Mouse (Mus musculus) kidney, postnatal 0 days (tissue): ENCODE measurements around the gene Gm20696. TPM values are rescaled to one million over a fixed set of nuclear protein-coding genes. Genes with fewer than 3 reads are reported as not detected.

Source experiments
- ATAC-seq: fragments of 200-750 bp; cut with Nextera tagmentation; replicated peaks from 2 replicates; pipeline ENCODE4 v1.8.0; 2017; ENCODE audit warnings: low read depth, moderate number of reproducible peaks, moderate TSS enrichment, moderate library complexity; ENCODE audit not compliant: low FRiP score
- DNase-seq: peaks from one replicate; pipeline ENCODE4 v3.0.0-alpha.2; 2016; ENCODE audit warnings: low spot score
- H3K27ac ChIP-seq: fragments of 300-500 bp; sonication (generic); 2 replicates; pipeline ENCODE4 v1.5.1; 2014; ENCODE audit warnings: mild to moderate bottlenecking
- H3K27me3 ChIP-seq: fragments of 300-500 bp; sonication (generic); 2 replicates; pipeline ENCODE4 v1.6.1; 2014; ENCODE audit warnings: low read length, mixed read lengths; ENCODE audit not compliant: insufficient read depth
- H3K36me3 ChIP-seq: fragments of 300-500 bp; sonication (generic); 2 replicates; pipeline ENCODE4 v1.6.1; 2014; ENCODE audit warnings: low read length, mixed read lengths; ENCODE audit not compliant: insufficient read depth
- H3K4me1 ChIP-seq: fragments of 300-500 bp; sonication (generic); replicated peaks from 2 replicates; pipeline ENCODE4 v1.6.1; 2014; ENCODE audit warnings: antibody characterized with exemption, low read length, mixed read lengths; ENCODE audit not compliant: insufficient read depth
- H3K4me2 ChIP-seq: fragments of 300-500 bp; sonication (generic); 2 replicates; pipeline ENCODE4 v1.6.1; 2014; ENCODE audit warnings: mild to moderate bottlenecking, low read length, moderate library complexity, mixed read lengths
- H3K4me3 ChIP-seq: fragments of 300-500 bp; sonication (generic); replicated peaks from 2 replicates; pipeline ENCODE4 v1.5.1; 2014; ENCODE audit warnings: low read depth, low read length
- H3K9ac ChIP-seq: fragments of 300-500 bp; sonication (generic); 2 replicates; pipeline ENCODE4 v1.6.1; 2014; ENCODE audit warnings: low read depth, low read length
- H3K9me3 ChIP-seq: fragments of 300-500 bp; sonication (generic); replicated peaks from 2 replicates; pipeline ENCODE4 v1.6.1; 2016; ENCODE audit warnings: low read length, inconsistent platforms, mixed read lengths
- CTCF ChIP-seq: IDR thresholded peaks from 2 replicates; pipeline ENCODE4 v1.5.1; 2016; ENCODE audit warnings: antibody characterized with exemption, low read depth, mild to moderate bottlenecking, moderate library complexity
- WGBS: fragments of 180-500 bp; shearing (Covaris S2); extraction: QIAGEN DNeasy Blood & Tissue Kit; methylation state at CpG from one replicate; pipeline ENCODE4 v1.1.7; 2014; 5-methylcytosine and 5-hydroxymethylcytosine counted together
- polyA plus RNA-seq: library from polyadenylated mRNA; unstranded; fragments of >200 nt; fragmentation: Nextera tagmentation; extraction: Ambion mirVana; gene quantifications from 2 replicates; pipeline ENCODE4 v1.2.1, GENCODE M21; 2015

Gm20696 gene
- polyA plus RNA-seq, 1 experiment from 2014 or later = 1.7 TPM

- peak; percentile 68 for DNase-seq
- 0 out of 2 replicates have a peak overlapping the region, but pooled peaks have one; percentile 4 for H3K4me2 ChIP-seq
- H3K27ac ChIP-seq = no peak overlapping the region
- peaks cover 5% of the 10 kb centered on the region; the same call in 1 of the 2 replicates for H3K4me1 ChIP-seq
- ATAC-seq = no peak
- no peaks in the 10 kb centered on the region for H3K27me3 ChIP-seq
- TF ChIP-seq CTCF = no peak
- no peak overlapping the region for H3K9ac ChIP-seq
- WGBS = 31% methylated on average over 10 of the region's 10 CpGs
- no peak overlapping the region for H3K4me3 ChIP-seq
- H3K36me3 ChIP-seq = no peaks in the 10 kb centered on the region
- H3K9me3 ChIP-seq = no peaks in the 10 kb centered on the region
Measured at GRCm38 (mm10) chr6:99483556-99483955, 183.0 kb downstream of the Gm20696 start.

GRCm38 (mm10) chr6:99481568-99481967 is 185.0 kb downstream of the Gm20696 start:
- Histone ChIP-seq H3K27me3 (no peaks in the 10 kb centered on the region), H3K27ac (no peak overlapping the region), H3K4me3 (no peak overlapping the region), H3K36me3 (no peaks in the 10 kb centered on the region), H3K4me2 (no peak overlapping the region), H3K4me1 (peaks cover 5% of the 10 kb centered on the region; the same call in 1 of the 2 replicates), H3K9ac (no peak overlapping the region), H3K9me3 (no peaks in the 10 kb centered on the region)
- ATAC-seq (no peak), DNase-seq (peak; percentile 69)
- WGBS = 38% methylated on average over 7 of the region's 7 CpGs
- TF ChIP-seq CTCF = no peak

GRCm38 (mm10) chr6:99478873-99479650 is 187.5 kb downstream of the Gm20696 start:
- ATAC-seq (no peak), DNase-seq (no peak)
- Histone ChIP-seq H3K4me3 (no peak overlapping the region), H3K4me1 (0 out of 2 replicates have a peak, but pooled peaks cover 2% of the 10 kb centered on the region), H3K36me3 (no peaks in the 10 kb centered on the region), H3K9ac (no peak overlapping the region), H3K27me3 (no peaks in the 10 kb centered on the region), H3K9me3 (no peaks in the 10 kb centered on the region), H3K27ac (no peak overlapping the region), H3K4me2 (no peak overlapping the region)
- no peak for TF ChIP-seq CTCF
- 77% methylated on average over 13 of the region's 13 CpGs for WGBS

- TF ChIP-seq CTCF = no peak
- Histone ChIP-seq H3K9me3 (no peaks in the 10 kb centered on the region), H3K4me3 (no peak overlapping the region), H3K36me3 (no peaks in the 10 kb centered on the region), H3K4me2 (no peak overlapping the region), H3K9ac (no peak overlapping the region), H3K27me3 (no peaks in the 10 kb centered on the region), H3K4me1 (0 out of 2 replicates have a peak, but pooled peaks cover 4% of the 10 kb centered on the region), H3K27ac (no peak overlapping the region)
- WGBS = 72% methylated on average over 9 of the region's 9 CpGs
- DNase-seq = no peak
- ATAC-seq = no peak
Measured at GRCm38 (mm10) chr6:99475040-99475439, 191.6 kb downstream of the Gm20696 start.

- no peak for DNase-seq
- no peak overlapping the region for H3K9ac ChIP-seq
- WGBS = 59% methylated on average over 5 of the region's 5 CpGs
- no peaks in the 10 kb centered on the region for H3K27me3 ChIP-seq
- H3K36me3 ChIP-seq = no peaks in the 10 kb centered on the region
- no peak for TF ChIP-seq CTCF
- ATAC-seq = no peak
- H3K4me3 ChIP-seq = no peak overlapping the region
- peaks cover 17% of the 10 kb centered on the region; the same call in 1 of the 2 replicates for H3K4me1 ChIP-seq
- H3K9me3 ChIP-seq = no peaks in the 10 kb centered on the region
- no peak overlapping the region for H3K4me2 ChIP-seq
- H3K27ac ChIP-seq = no peak overlapping the region
Measured at GRCm38 (mm10) chr6:99470906-99471305, 195.7 kb downstream of the Gm20696 start.

- DNase-seq (no peak), ATAC-seq (no peak)
- TF ChIP-seq CTCF = no peak
- Histone ChIP-seq H3K27me3 (no peaks in the 10 kb centered on the region), H3K4me1 (peaks cover 17% of the 10 kb centered on the region; the same call in 1 of the 2 replicates), H3K36me3 (no peaks in the 10 kb centered on the region), H3K9me3 (no peaks in the 10 kb centered on the region), H3K9ac (no peak overlapping the region), H3K4me3 (no peak overlapping the region), H3K27ac (no peak overlapping the region), H3K4me2 (no peak overlapping the region)
- 35% methylated on average over 12 of the region's 12 CpGs for WGBS
Measured at GRCm38 (mm10) chr6:99469134-99469834, 197.3 kb downstream of the Gm20696 start.
